ENCODE assay signal across 9 mouse cellular contexts in the genomic region with DNA sequence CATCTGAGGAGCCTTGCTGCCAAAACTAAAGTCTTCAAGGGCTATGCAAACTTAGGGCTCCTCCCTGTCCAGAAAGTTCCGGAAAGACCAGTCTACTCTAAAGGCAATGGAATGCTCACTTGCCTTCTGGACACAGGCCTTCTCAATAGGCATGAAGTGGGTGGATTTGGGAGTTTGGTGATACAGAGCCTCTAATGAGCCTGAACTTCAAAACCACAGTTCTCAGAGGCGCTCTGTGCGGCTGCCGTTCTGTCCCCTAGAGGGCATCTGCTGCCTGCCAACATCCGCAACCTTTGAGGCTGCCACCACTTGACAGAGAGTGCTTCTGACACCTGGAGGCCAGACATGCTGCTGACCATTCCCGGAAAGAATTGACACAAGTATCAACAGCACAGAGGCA. TPM values are rescaled to one million over a fixed set of nuclear protein-coding genes. Genes with fewer than 3 reads are reported as not detected.
A peak's percentile ranks its signal among the peaks of the same experiment; 100 is the strongest.
DNase-seq lines count a peak whose midpoint lies in the region; ATAC-seq and TF ChIP-seq lines count a peak whose summit lies in the region.
"Had no signal": no experiment of that assay in that cellular context is flagged by ENCODE, and none has a peak within 500 bp of the region (broad histone marks: within the 10 kb centered on the region; RNA-seq: fewer than 3 reads in every experiment).

No protein-coding gene starts in this region.

- no peak for ATAC-seq in kidney, postnatal 0 days (replicated peaks; ENCODE audit: low FRiP score, low read depth)
- no peak for ATAC-seq in kidney, embryonic 14.5 days (ENCODE audit: low FRiP score, low TSS enrichment)
- ATAC-seq in forebrain, embryonic 12.5 days (ENCODE audit: low FRiP score), result no peak

- no peaks in the 10 kb centered on the region for H3K27me3 ChIP-seq in kidney, postnatal 0 days (ENCODE audit: insufficient read depth, low read length)
- H3K27me3 ChIP-seq in kidney, embryonic 14.5 days (ENCODE audit: control insufficient read depth, insufficient read depth, low read length), result no peaks in the 10 kb centered on the region
- H3K27me3 ChIP-seq in forebrain, embryonic 12.5 days, result peaks cover 6% of the 10 kb centered on the region; the same call in 1 of the 2 replicates

- TF ChIP-seq CTCF in kidney, postnatal 0 days (IDR thresholded peaks at IDR 0.05; ENCODE audit: low read depth), result peak; percentile 71
- peak; percentile 42 for TF ChIP-seq CTCF in bone marrow, adult 2 months (IDR thresholded peaks at IDR 0.05; ENCODE audit: control insufficient read depth, insufficient read depth, low read length)

- H3K27ac ChIP-seq in kidney, postnatal 0 days, result no peak overlapping the region
- H3K27ac ChIP-seq in kidney, embryonic 14.5 days (ENCODE audit: low read depth, low read length), result no peak overlapping the region
- no peak overlapping the region for H3K27ac ChIP-seq in bone marrow, adult 2 months (ENCODE audit: control insufficient read depth, insufficient read depth, low read depth, low read length, poor library complexity)
- H3K27ac ChIP-seq in forebrain, embryonic 12.5 days, result no peak overlapping the region
- H3K27ac ChIP-seq: hindbrain, embryonic 13.5 days had no signal

- no peaks in the 10 kb centered on the region for H3K4me1 ChIP-seq in kidney, postnatal 0 days (replicated peaks; ENCODE audit: insufficient read depth, low read length)
- peaks cover 3% of the 10 kb centered on the region; the same call in 1 of the 2 replicates for H3K4me1 ChIP-seq in kidney, embryonic 14.5 days (ENCODE audit: control insufficient read depth, insufficient read depth, low read length)
- no peaks in the 10 kb centered on the region for H3K4me1 ChIP-seq in bone marrow, adult 2 months (ENCODE audit: control insufficient read depth, insufficient read depth, low read length)
- peaks cover 35% of the 10 kb centered on the region for H3K4me1 ChIP-seq in forebrain, embryonic 12.5 days

- 32% methylated on average over 6 of the region's 6 CpGs for WGBS in kidney, postnatal 0 days
- WGBS in kidney, embryonic 14.5 days, result 25% methylated on average over 6 of the region's 6 CpGs
- WGBS in bone marrow, adult 2 months, result 21% methylated on average over 6 of the region's 6 CpGs
- WGBS in forebrain, embryonic 12.5 days, result 33% methylated on average over 6 of the region's 6 CpGs

- no peak for TF ChIP-seq POLR2A in bone marrow, adult 2 months (IDR thresholded peaks at IDR 0.05; ENCODE audit: borderline replicate concordance, control insufficient read depth, low read depth, low read length)

- peak; percentile 56 for DNase-seq in kidney, postnatal 0 days (ENCODE audit: low spot score)
- DNase-seq in kidney, postnatal 25 days, result peak; percentile 53 to 59
- peak; percentile 44 for DNase-seq in retina, embryonic 14.5 days (ENCODE audit: low spot score)
- DNase-seq in ovary, adult 18-20 months (ENCODE audit: low spot score), result no peak
- no peak for DNase-seq in right cerebral cortex, postnatal 4 days

- H3K9ac ChIP-seq in kidney, postnatal 0 days (ENCODE audit: low read depth, low read length), result no peak overlapping the region
- H3K9ac ChIP-seq in kidney, embryonic 14.5 days (ENCODE audit: low read depth, low read length), result no peak overlapping the region
- H3K9ac ChIP-seq in forebrain, embryonic 12.5 days, result no peak overlapping the region

- no peak overlapping the region for H3K4me2 ChIP-seq in kidney, postnatal 0 days (ENCODE audit: low read length)
- no peak overlapping the region for H3K4me2 ChIP-seq in kidney, embryonic 14.5 days (replicated peaks; ENCODE audit: low read depth, low read length)
- no peak overlapping the region for H3K4me2 ChIP-seq in forebrain, embryonic 12.5 days
- H3K4me2 ChIP-seq: hindbrain, embryonic 13.5 days had no signal

- H3K36me3 ChIP-seq in kidney, postnatal 0 days (ENCODE audit: insufficient read depth, low read length), result no peaks in the 10 kb centered on the region
- no peaks in the 10 kb centered on the region for H3K36me3 ChIP-seq in kidney, embryonic 14.5 days (ENCODE audit: control insufficient read depth, insufficient read depth, low read length)
- H3K36me3 ChIP-seq in forebrain, embryonic 12.5 days (replicated peaks), result no peaks in the 10 kb centered on the region
- H3K36me3 ChIP-seq: hindbrain, embryonic 13.5 days had no signal

- H3K9me3 ChIP-seq in kidney, postnatal 0 days (replicated peaks; ENCODE audit: low read length), result no peaks in the 10 kb centered on the region
- H3K9me3 ChIP-seq in kidney, embryonic 14.5 days (ENCODE audit: control insufficient read depth, low read length), result no peaks in the 10 kb centered on the region
- H3K9me3 ChIP-seq in forebrain, embryonic 12.5 days, result 0 out of 2 replicates have a peak, but pooled peaks cover 6% of the 10 kb centered on the region
- H3K9me3 ChIP-seq: hindbrain, embryonic 13.5 days had no signal

- H3K4me3 ChIP-seq in kidney, postnatal 0 days (replicated peaks; ENCODE audit: low read depth, low read length), result no peak overlapping the region
- no peak overlapping the region for H3K4me3 ChIP-seq in kidney, embryonic 14.5 days (ENCODE audit: low read length)
- H3K4me3 ChIP-seq in bone marrow, adult 2 months (replicated peaks; ENCODE audit: control insufficient read depth, low read depth, low read length), result no peak overlapping the region
- H3K4me3 ChIP-seq in forebrain, embryonic 12.5 days (replicated peaks), result no peak overlapping the region
- H3K4me3 ChIP-seq: hindbrain, embryonic 13.5 days had no signal

RNA-seq across cellular contexts. Expression of a gene that starts 40.5 kb away (rescaled TPM):
- 0.41 and 0.42 TPM in 2 replicates for polyA plus RNA-seq in kidney, postnatal 0 days (2015; fragmentation: Nextera tagmentation; extraction: Ambion mirVana)
- polyA plus RNA-seq in kidney, embryonic 14.5 days (2014; fragmentation: Nextera tagmentation; extraction: Ambion mirVana), result 0.19 TPM in 1 of 2 replicates, not detected in the other
- polyA plus RNA-seq in bone marrow, adult 2 months (2011; ENCODE audit: insufficient read depth, insufficient read length, low replicate concordance, missing spikeins), result 0.52 and 0.70 TPM in 2 replicates
- 0.21 and 0.29 TPM in 2 replicates for polyA plus RNA-seq in forebrain, embryonic 12.5 days (2016; fragmentation: Nextera tagmentation; extraction: Ambion mirVana)

RNA-seq across cellular contexts. Expression of a gene that starts 47.6 kb away (rescaled TPM):
- polyA plus RNA-seq in kidney, postnatal 0 days (2015; fragmentation: Nextera tagmentation; extraction: Ambion mirVana), result 24.2 and 28.6 TPM in 2 replicates
- polyA plus RNA-seq in kidney, embryonic 14.5 days (2014; fragmentation: Nextera tagmentation; extraction: Ambion mirVana), result 24.3 and 28.3 TPM in 2 replicates
- 6.6 and 12.2 TPM in 2 replicates for polyA plus RNA-seq in bone marrow, adult 2 months (2011; ENCODE audit: insufficient read depth, insufficient read length, low replicate concordance, missing spikeins)
- polyA plus RNA-seq in forebrain, embryonic 12.5 days (2016; fragmentation: Nextera tagmentation; extraction: Ambion mirVana), result 18.5 and 18.9 TPM in 2 replicates

Comparison
In these comparisons a context has a peak if more than half of its experiments do, and no peak if none do; other contexts are left out.
1. DNase-seq: peak in kidney, postnatal 0 days (single experiment), kidney, postnatal 25 days (2 of 2) and retina, embryonic 14.5 days (single experiment); none in ovary, adult 18-20 months (single experiment) and right cerebral cortex, postnatal 4 days (single experiment).